Comparison of ENCODE assay signal across 19 mouse cellular contexts in the genomic region with DNA sequence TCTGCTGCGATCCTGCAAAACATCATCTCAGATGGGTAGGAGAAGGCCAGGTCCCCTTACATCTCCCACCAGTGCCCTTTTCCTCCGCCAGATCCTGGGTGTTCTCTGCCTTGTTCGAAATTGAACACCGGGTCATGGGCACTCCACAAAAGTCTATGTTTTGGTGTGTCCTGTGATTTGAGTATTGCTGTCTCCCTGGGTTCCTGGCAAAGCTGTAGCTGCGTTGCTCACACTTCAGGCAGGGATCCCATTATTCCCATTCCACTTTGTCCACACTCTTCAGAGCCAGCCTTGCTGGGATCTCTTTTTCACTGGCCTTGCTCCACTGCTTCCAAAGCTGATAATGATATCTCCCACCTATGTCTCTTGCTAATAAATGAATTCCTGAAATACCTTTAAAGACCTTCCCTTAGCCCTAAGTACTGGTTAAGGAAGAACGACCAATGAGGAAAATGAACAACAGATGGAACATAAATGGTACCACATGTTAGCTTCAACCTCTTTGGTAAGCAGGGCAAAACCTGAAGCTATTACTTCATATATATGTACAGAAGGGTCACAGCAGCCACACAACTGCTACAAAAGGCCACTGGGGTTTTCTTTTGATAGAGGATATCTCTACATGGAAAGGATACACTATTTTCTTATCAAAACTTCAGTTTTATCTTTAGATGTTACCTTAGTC. TPM values are rescaled to one million over a fixed set of nuclear protein-coding genes. Genes with fewer than 3 reads are reported as not detected.
DNase-seq lines count a peak whose midpoint lies in the region; ATAC-seq lines count a peak whose summit lies in the region.
"Had no signal": no experiment of that assay in that cellular context is flagged by ENCODE, and none has a peak within 500 bp of the region (broad histone marks: within the 10 kb centered on the region; RNA-seq: fewer than 3 reads in every experiment).

No protein-coding gene starts in this region.

- H3K27ac ChIP-seq in neural tube, embryonic 15.5 days (replicated peaks) = no peak overlapping the region
- H3K27ac ChIP-seq in embryonic facial prominence, embryonic 12.5 days = peak overlapping the region; percentile 68
- peak overlapping the region; percentile 75; the same call in 1 of the 2 replicates for H3K27ac ChIP-seq in limb, embryonic 12.5 days
- H3K27ac ChIP-seq: forebrain, embryonic 15.5 days; liver, embryonic 15.5 days had no signal

- no peaks in the 10 kb centered on the region for H3K9me3 ChIP-seq in neural tube, embryonic 15.5 days (replicated peaks)
- no peaks in the 10 kb centered on the region for H3K9me3 ChIP-seq in embryonic facial prominence, embryonic 12.5 days
- no peaks in the 10 kb centered on the region for H3K9me3 ChIP-seq in limb, embryonic 12.5 days
- H3K9me3 ChIP-seq: forebrain, embryonic 15.5 days; heart, embryonic 12.5 days; liver, embryonic 15.5 days had no signal

- no peaks in the 10 kb centered on the region for H3K27me3 ChIP-seq in neural tube, embryonic 15.5 days (replicated peaks)
- H3K27me3 ChIP-seq in embryonic facial prominence, embryonic 12.5 days = no peaks in the 10 kb centered on the region
- H3K27me3 ChIP-seq in limb, embryonic 12.5 days = no peaks in the 10 kb centered on the region
- H3K27me3 ChIP-seq: forebrain, embryonic 15.5 days; heart, embryonic 12.5 days; liver, embryonic 15.5 days had no signal

- H3K4me1 ChIP-seq in neural tube, embryonic 15.5 days = no peaks in the 10 kb centered on the region
- peaks cover 20% of the 10 kb centered on the region; the same call in 1 of the 2 replicates for H3K4me1 ChIP-seq in embryonic facial prominence, embryonic 12.5 days
- peaks cover 40% of the 10 kb centered on the region for H3K4me1 ChIP-seq in limb, embryonic 12.5 days (replicated peaks)
- H3K4me1 ChIP-seq: liver, embryonic 15.5 days had no signal

- peak; percentile 30 for DNase-seq in neural tube, embryonic 10.5 days (ENCODE audit: extremely low spot score, low spot score)
- no peak for DNase-seq in left cerebral cortex, postnatal 10 days (ENCODE audit: extremely low spot score in 1 of 2, low spot score in 2 of 2)
- no peak for DNase-seq in layer of hippocampus, adult 8-10 months (ENCODE audit: low spot score in 2 of 2)
- DNase-seq in thymus, postnatal 25 days = no peak
- DNase-seq: cerebellum, postnatal 10 days; heart, postnatal 36 days; kidney, adult 9 months; kidney, postnatal 4 days; layer of hippocampus, postnatal 36 days; thymus, postnatal 4 days had no signal

- H3K4me2 ChIP-seq in neural tube, embryonic 15.5 days = no peak overlapping the region
- H3K4me2 ChIP-seq in embryonic facial prominence, embryonic 12.5 days (replicated peaks) = no peak overlapping the region
- H3K4me2 ChIP-seq in limb, embryonic 12.5 days = 0 out of 2 replicates have a peak overlapping the region, but pooled peaks have one; percentile 2
- H3K4me2 ChIP-seq: forebrain, embryonic 15.5 days; heart, embryonic 12.5 days; liver, embryonic 15.5 days had no signal

- no peak for ATAC-seq in neural tube, embryonic 15.5 days (ENCODE audit: low FRiP score)
- peak; percentile 67; the same call in 1 of the 2 replicates for ATAC-seq in embryonic facial prominence, embryonic 12.5 days (ENCODE audit: insufficient number of reproducible peaks, insufficient read depth, low FRiP score, low TSS enrichment)
- ATAC-seq in limb, embryonic 12.5 days (ENCODE audit: insufficient number of reproducible peaks, insufficient read depth, low FRiP score, low TSS enrichment, low read depth) = peak; percentile 84; the same call in 1 of the 2 replicates
- ATAC-seq: forebrain, embryonic 15.5 days; lung, postnatal 0 days had no signal

- WGBS in neural tube, embryonic 15.5 days = 86% methylated on average over 6 of the region's 6 CpGs
- 31% methylated on average over 6 of the region's 6 CpGs for WGBS in embryonic facial prominence, embryonic 12.5 days
- 30% methylated on average over 6 of the region's 6 CpGs for WGBS in limb, embryonic 12.5 days

- no peak overlapping the region for H3K9ac ChIP-seq in neural tube, embryonic 15.5 days (replicated peaks)
- H3K9ac ChIP-seq in embryonic facial prominence, embryonic 12.5 days = no peak overlapping the region
- H3K9ac ChIP-seq in limb, embryonic 12.5 days (replicated peaks) = no peak overlapping the region
- H3K9ac ChIP-seq: forebrain, embryonic 15.5 days; heart, embryonic 12.5 days; liver, embryonic 15.5 days had no signal

- H3K4me3 ChIP-seq in neural tube, embryonic 15.5 days (replicated peaks) = no peak overlapping the region
- H3K4me3 ChIP-seq in embryonic facial prominence, embryonic 12.5 days = no peak overlapping the region
- H3K4me3 ChIP-seq in limb, embryonic 12.5 days (replicated peaks) = no peak overlapping the region
- H3K4me3 ChIP-seq: forebrain, embryonic 15.5 days; heart, embryonic 12.5 days; liver, embryonic 15.5 days had no signal

- intact Hi-C loops in left cerebral cortex, postnatal 10 days (cut with DNase I) = no loop called here

- H3K36me3 ChIP-seq in neural tube, embryonic 15.5 days = no peaks in the 10 kb centered on the region
- H3K36me3 ChIP-seq in embryonic facial prominence, embryonic 12.5 days = no peaks in the 10 kb centered on the region
- no peaks in the 10 kb centered on the region for H3K36me3 ChIP-seq in limb, embryonic 12.5 days
- H3K36me3 ChIP-seq: forebrain, embryonic 15.5 days; heart, embryonic 12.5 days; liver, embryonic 15.5 days had no signal

RNA-seq across cellular contexts. Expression of a gene that starts 53.0 kb away (rescaled TPM):
- 2.9 and 3.1 TPM in 2 replicates for polyA plus RNA-seq in neural tube, embryonic 15.5 days (2015; fragmentation: Nextera tagmentation; extraction: Ambion mirVana)
- polyA plus RNA-seq in embryonic facial prominence, embryonic 12.5 days (2016; fragmentation: Nextera tagmentation; extraction: Ambion mirVana) = 48.8 and 50.4 TPM in 2 replicates
- 19.4 and 27.4 TPM in 2 replicates for polyA plus RNA-seq in limb, embryonic 12.5 days (2016; fragmentation: Nextera tagmentation; extraction: Ambion mirVana)
- total RNA-seq in left cerebral cortex, postnatal 10 days (2021) = 1 to 10 TPM in 1 of 2 experiments, under 1 TPM in 1; 0.62 to 1.6 TPM
- 1 to 10 TPM in 2 of 4 experiments, under 1 TPM in 2; 0.43 to 2.6 (median 1.0) TPM for total RNA-seq in layer of hippocampus, adult 8-10 months (2022)
- total RNA-seq: megakaryocyte, adult 5-6 weeks; monocyte, adult 5-6 weeks had no signal
